ENCODE assay signal across 30 mouse cellular contexts in the genomic region with DNA sequence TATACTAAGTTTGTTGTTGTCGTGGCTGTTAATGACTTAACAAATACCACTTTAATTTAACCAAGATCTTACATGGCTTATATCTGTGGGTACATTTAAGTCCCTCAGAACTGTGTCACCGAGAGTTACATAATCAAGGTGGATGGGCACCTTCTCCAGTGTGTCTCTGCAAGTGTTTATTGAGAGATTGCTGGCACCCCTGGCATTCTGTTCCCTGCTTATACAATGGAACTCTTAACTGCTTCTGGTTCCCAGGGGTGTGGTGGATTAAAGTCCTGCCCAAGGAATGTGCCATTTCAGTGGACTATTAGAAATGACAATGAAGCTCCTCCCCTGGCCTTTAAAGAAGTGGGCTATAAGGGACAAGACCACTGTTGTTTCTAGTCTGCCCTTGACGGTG. TPM values are rescaled to one million over a fixed set of nuclear protein-coding genes. Genes with fewer than 3 reads are reported as not detected.
DNase-seq lines count a peak whose midpoint lies in the region; ATAC-seq and TF ChIP-seq lines count a peak whose summit lies in the region.
"Had no signal": no experiment of that assay in that cellular context is flagged by ENCODE, and none has a peak within 500 bp of the region (broad histone marks: within the 10 kb centered on the region; RNA-seq: fewer than 3 reads in every experiment).

No protein-coding gene starts in this region.

- ATAC-seq in hindbrain, embryonic 13.5 days (ENCODE audit: low FRiP score): no peak
- no peak for ATAC-seq in hindbrain, embryonic 14.5 days (ENCODE audit: low FRiP score)
- no peak for ATAC-seq in neural tube, embryonic 13.5 days (ENCODE audit: low read depth)
- ATAC-seq: intestine, postnatal 0 days; midbrain, embryonic 16.5 days had no signal

- 85% methylated on average over 3 of the region's 3 CpGs for WGBS in hindbrain, embryonic 13.5 days
- WGBS in hindbrain, embryonic 14.5 days: 77% methylated on average over 3 of the region's 3 CpGs
- WGBS in neural tube, embryonic 13.5 days: 55% methylated on average over 3 of the region's 3 CpGs

- H3K27me3 ChIP-seq in hindbrain, embryonic 13.5 days: no peaks in the 10 kb centered on the region
- H3K27me3 ChIP-seq in hindbrain, embryonic 14.5 days (ENCODE audit: control insufficient read depth, insufficient read depth, low read length): no peaks in the 10 kb centered on the region
- H3K27me3 ChIP-seq in neural tube, embryonic 13.5 days: no peaks in the 10 kb centered on the region
- H3K27me3 ChIP-seq: CH12.LX; embryonic facial prominence, embryonic 12.5 days; heart, embryonic 12.5 days; lung, embryonic 15.5 days; neural tube, embryonic 12.5 days had no signal

- peak overlapping the region; percentile 62; the same call in 1 of the 2 replicates for H3K27ac ChIP-seq in hindbrain, embryonic 13.5 days
- no peak overlapping the region for H3K27ac ChIP-seq in hindbrain, embryonic 14.5 days
- H3K27ac ChIP-seq in layer of hippocampus, adult 2 months: peak overlapping the region; percentile 32; the same call in 1 of the 2 replicates
- H3K27ac ChIP-seq in neural tube, embryonic 13.5 days (replicated peaks): peak overlapping the region; percentile 71
- H3K27ac ChIP-seq: embryonic facial prominence, embryonic 12.5 days; kidney, postnatal 0 days; liver, embryonic 14.5 days; lung, embryonic 15.5 days; neural tube, embryonic 12.5 days had no signal

- no peak overlapping the region for H3K4me3 ChIP-seq in hindbrain, embryonic 13.5 days
- no peak overlapping the region for H3K4me3 ChIP-seq in hindbrain, embryonic 14.5 days (replicated peaks; ENCODE audit: low read length)
- H3K4me3 ChIP-seq in layer of hippocampus, adult 2 months: no peak overlapping the region
- no peak overlapping the region for H3K4me3 ChIP-seq in neural tube, embryonic 13.5 days
- H3K4me3 ChIP-seq: embryonic facial prominence, embryonic 12.5 days; heart, embryonic 12.5 days; lung, embryonic 15.5 days; neural tube, embryonic 12.5 days had no signal

- H3K36me3 ChIP-seq in hindbrain, embryonic 13.5 days: peaks cover 13% of the 10 kb centered on the region
- H3K36me3 ChIP-seq in hindbrain, embryonic 14.5 days (replicated peaks; ENCODE audit: control insufficient read depth, insufficient read depth): peaks cover 14% of the 10 kb centered on the region; the same call in 1 of the 2 replicates
- peaks cover 11% of the 10 kb centered on the region for H3K36me3 ChIP-seq in neural tube, embryonic 13.5 days
- H3K36me3 ChIP-seq: lung, embryonic 15.5 days had no signal

- DNase-seq in hindbrain, embryonic 14.5 days (ENCODE audit: low spot score): no peak
- DNase-seq in layer of hippocampus, adult 2 months (ENCODE audit: low spot score in 2 of 2): no peak
- no peak for DNase-seq in layer of hippocampus, adult 8-10 months (ENCODE audit: low spot score in 2 of 2)
- DNase-seq in neural tube, embryonic 10.5 days (ENCODE audit: extremely low spot score, low spot score): no peak
- no peak for DNase-seq in yolk sac, embryonic 10.5 days (ENCODE audit: low spot score)
- DNase-seq: adrenal gland, postnatal 10 days; B cell, adult 2 months; cerebellum, adult 11-12 months; cerebellum, adult 9-11 months; embryo, embryonic 11 days; gastrocnemius, postnatal 25 days; heart, adult 18-20 months; heart, postnatal 4 days; kidney, postnatal 4 days; layer of hippocampus, adult 9-11 months; liver; thymus, adult 2 months; thymus, postnatal 36 days had no signal

- no peak overlapping the region for H3K4me2 ChIP-seq in hindbrain, embryonic 13.5 days
- no peak overlapping the region for H3K4me2 ChIP-seq in hindbrain, embryonic 14.5 days (replicated peaks)
- H3K4me2 ChIP-seq in neural tube, embryonic 13.5 days: no peak overlapping the region; the same call in 1 of the 2 replicates
- H3K4me2 ChIP-seq: embryonic facial prominence, embryonic 12.5 days; heart, embryonic 12.5 days; lung, embryonic 15.5 days; midbrain, embryonic 11.5 days; neural tube, embryonic 12.5 days had no signal

- no peaks in the 10 kb centered on the region for H3K9me3 ChIP-seq in hindbrain, embryonic 13.5 days
- no peaks in the 10 kb centered on the region for H3K9me3 ChIP-seq in hindbrain, embryonic 14.5 days (ENCODE audit: control insufficient read depth, low read length)
- no peaks in the 10 kb centered on the region for H3K9me3 ChIP-seq in neural tube, embryonic 13.5 days
- H3K9me3 ChIP-seq: embryonic facial prominence, embryonic 12.5 days; heart, embryonic 12.5 days; lung, embryonic 15.5 days; neural tube, embryonic 12.5 days had no signal

- no peak for TF ChIP-seq CTCF in layer of hippocampus, adult 2 months (conservative IDR thresholded peaks at IDR 0.05)

- H3K9ac ChIP-seq in hindbrain, embryonic 13.5 days: 0 out of 2 replicates have a peak overlapping the region, but pooled peaks have one; percentile 46
- H3K9ac ChIP-seq in hindbrain, embryonic 14.5 days: no peak overlapping the region
- H3K9ac ChIP-seq in neural tube, embryonic 13.5 days: peak overlapping the region; percentile 36; the same call in 1 of the 2 replicates
- H3K9ac ChIP-seq: embryonic facial prominence, embryonic 12.5 days; heart, embryonic 12.5 days; liver, embryonic 14.5 days; lung, embryonic 15.5 days; neural tube, embryonic 12.5 days had no signal

- peaks cover 58% of the 10 kb centered on the region for H3K4me1 ChIP-seq in hindbrain, embryonic 13.5 days (replicated peaks)
- H3K4me1 ChIP-seq in hindbrain, embryonic 14.5 days (replicated peaks; ENCODE audit: control insufficient read depth, insufficient read depth, low read length): peaks cover 39% of the 10 kb centered on the region
- H3K4me1 ChIP-seq in neural tube, embryonic 13.5 days (replicated peaks): peaks cover 62% of the 10 kb centered on the region

RNA-seq across cellular contexts. Expression of a gene that starts 33.6 kb away (rescaled TPM):
- polyA plus RNA-seq in hindbrain, embryonic 13.5 days (2015; fragmentation: Nextera tagmentation; extraction: Ambion mirVana): 70.6 and 72.8 TPM in 2 replicates
- polyA plus RNA-seq in hindbrain, embryonic 14.5 days (2014; fragmentation: Nextera tagmentation; extraction: Ambion mirVana): 53.3 and 59.5 TPM in 2 replicates
- 10 to 100 TPM; 29.2 to 32.8 TPM for total RNA-seq in layer of hippocampus, adult 2 months (2021)
- 10 to 100 TPM; 27.3 to 37.7 (median 29.8) TPM for total RNA-seq in layer of hippocampus, adult 8-10 months (2022)
- polyA plus RNA-seq in neural tube, embryonic 13.5 days (2015; fragmentation: Nextera tagmentation; extraction: Ambion mirVana): 69.7 and 72.2 TPM in 2 replicates
